Mouse (Mus musculus) cortical plate, adult 2 months (tissue): ENCODE results near the gene Rheb. TPM values are rescaled to one million over a fixed set of nuclear protein-coding genes. Genes with fewer than 3 reads are reported as not detected.
A peak's percentile ranks its signal among the peaks of the same experiment; 100 is the strongest.

Source experiments
- H3K27ac ChIP-seq: fragments of 200-500 bp; 2 replicates; pipeline ENCODE4 v1.5.1; 2012; ENCODE audit warnings: low read length, control low read depth, inconsistent platforms; ENCODE audit not compliant: insufficient read depth
- H3K4me1 ChIP-seq: fragments of 200-500 bp; 2 replicates; pipeline ENCODE4 v1.6.1; 2011; ENCODE audit warnings: low read length; ENCODE audit not compliant: control insufficient read depth, insufficient read depth
- H3K4me3 ChIP-seq: fragments of 200-500 bp; 2 replicates; pipeline ENCODE4 v1.5.1; 2011; ENCODE audit warnings: mild to moderate bottlenecking, low read length, control low read depth; ENCODE audit not compliant: insufficient read depth
- CTCF ChIP-seq: fragments of 200-500 bp; IDR thresholded peaks from 2 replicates; pipeline ENCODE4 v1.5.1; 2011; ENCODE audit warnings: mild to moderate bottlenecking, control low read depth, low read length; ENCODE audit not compliant: insufficient read depth; ENCODE audit errors: extremely low read depth
- POLR2A ChIP-seq: fragments of 200-500 bp; IDR thresholded peaks from 2 replicates; pipeline ENCODE4 v1.6.1; 2011; ENCODE audit warnings: mild to moderate bottlenecking, low read length, control low read depth; ENCODE audit not compliant: insufficient read depth; ENCODE audit errors: extremely low read depth
- polyA plus RNA-seq: library from polyadenylated mRNA; depleted of rRNA; stranded (reverse); fragments of >200 nt; gene quantifications from 2 replicates; pipeline ENCODE4 v1.2.3, GENCODE M21; 2012

Rheb gene
- polyA plus RNA-seq, 1 experiment: 103 TPM

- TF ChIP-seq CTCF (no peak), POLR2A (no peak)
- Histone ChIP-seq H3K27ac (no peak overlapping the region), H3K4me1 (peaks cover 4% of the 10 kb centered on the region), H3K4me3 (no peak overlapping the region)
Observed at GRCm38 (mm10) chr5:24801841-24802624, 40.4 kb downstream of the Rheb start.

GRCm38 (mm10) chr5:24800416-24800815 is 42.0 kb downstream of the Rheb start:
- peak; percentile 33; the same call in 1 of the 2 replicates for TF ChIP-seq CTCF
- no peak for TF ChIP-seq POLR2A
- peaks cover 4% of the 10 kb centered on the region for H3K4me1 ChIP-seq
- no peak overlapping the region for H3K4me3 ChIP-seq
- H3K27ac ChIP-seq: no peak overlapping the region

- TF ChIP-seq POLR2A: no peak
- no peak for TF ChIP-seq CTCF
- Histone ChIP-seq H3K4me3 (no peak overlapping the region), H3K27ac (no peak overlapping the region), H3K4me1 (no peaks in the 10 kb centered on the region)
Observed at GRCm38 (mm10) chr5:24798639-24799038, 43.8 kb downstream of the Rheb start.

GRCm38 (mm10) chr5:24797858-24798257 is 44.6 kb downstream of the Rheb start:
- Histone ChIP-seq H3K27ac (no peak overlapping the region), H3K4me3 (no peak overlapping the region), H3K4me1 (no peaks in the 10 kb centered on the region)
- no peak for TF ChIP-seq POLR2A
- TF ChIP-seq CTCF: no peak

GRCm38 (mm10) chr5:24792961-24793360 is 49.5 kb downstream of the Rheb start:
- no peak overlapping the region for H3K4me3 ChIP-seq
- no peak for TF ChIP-seq POLR2A
- H3K4me1 ChIP-seq: no peaks in the 10 kb centered on the region
- no peak overlapping the region for H3K27ac ChIP-seq

- Histone ChIP-seq H3K4me1 (peaks cover 5% of the 10 kb centered on the region; the same call in 1 of the 2 replicates), H3K4me3 (no peak overlapping the region), H3K27ac (no peak overlapping the region)
- TF ChIP-seq POLR2A (no peak), CTCF (no peak)
Observed at GRCm38 (mm10) chr5:24782957-24783356, 59.5 kb downstream of the Rheb start.

GRCm38 (mm10) chr5:24781048-24781447 is 61.4 kb downstream of the Rheb start:
- Histone ChIP-seq H3K4me3 (no peak overlapping the region), H3K27ac (no peak overlapping the region), H3K4me1 (peaks cover 5% of the 10 kb centered on the region; the same call in 1 of the 2 replicates)
- TF ChIP-seq CTCF (no peak), POLR2A (no peak)

- Histone ChIP-seq H3K4me3 (no peak overlapping the region), H3K27ac (no peak overlapping the region), H3K4me1 (peaks cover 5% of the 10 kb centered on the region; the same call in 1 of the 2 replicates)
- TF ChIP-seq POLR2A (no peak), CTCF (peak; percentile 58)
Observed at GRCm38 (mm10) chr5:24779881-24780512, 62.4 kb downstream of the Rheb start.

DNA sequence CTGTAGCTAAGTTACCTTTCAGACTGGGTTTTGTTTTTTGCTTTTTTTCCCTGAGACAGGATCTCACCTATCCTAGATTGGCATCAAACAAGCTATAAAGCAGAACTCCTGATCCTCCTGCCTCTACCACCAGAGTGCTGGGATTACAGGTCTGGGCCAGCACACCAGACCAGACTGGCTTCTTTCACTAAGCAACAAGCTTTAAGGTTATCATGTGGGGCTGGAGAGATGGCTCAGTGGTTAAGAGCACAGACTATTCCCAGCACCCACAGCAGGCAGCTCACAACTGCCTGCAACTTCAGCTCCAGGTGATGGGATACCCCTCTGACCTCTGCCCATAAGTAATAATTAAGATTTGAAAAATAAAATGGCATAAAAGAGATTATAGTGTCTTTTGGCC is 63.1 kb downstream of the Rheb start:
- Histone ChIP-seq H3K4me3 (no peak overlapping the region), H3K27ac (no peak overlapping the region), H3K4me1 (peaks cover 5% of the 10 kb centered on the region; the same call in 1 of the 2 replicates)
- no peak for TF ChIP-seq CTCF
- TF ChIP-seq POLR2A: no peak

GRCm38 (mm10) chr5:24778843-24779140 is 63.6 kb downstream of the Rheb start:
- Histone ChIP-seq H3K4me3 (no peak overlapping the region), H3K27ac (no peak overlapping the region), H3K4me1 (peaks cover 5% of the 10 kb centered on the region; the same call in 1 of the 2 replicates)
- TF ChIP-seq POLR2A (no peak), CTCF (no peak)
